Mouse (Mus musculus) small intestine, adult 2 months (tissue): Measurements from ENCODE around the gene Cdyl2. TPM values are rescaled to one million over a fixed set of nuclear protein-coding genes. Genes with fewer than 3 reads are reported as not detected.

Experiments used
- H3K27ac ChIP-seq: fragments of 200-500 bp; 2 replicates; pipeline ENCODE4 v1.5.1; 2012; ENCODE audit warnings: low read depth, low read length, control low read depth, inconsistent platforms; ENCODE audit not compliant: insufficient read depth
- H3K27me3 ChIP-seq: fragments of 200-500 bp; 2 replicates; pipeline ENCODE4 v1.6.1; 2012; ENCODE audit warnings: mild to moderate bottlenecking, moderate library complexity, low read length, inconsistent platforms; ENCODE audit not compliant: control insufficient read depth, insufficient read depth
- H3K36me3 ChIP-seq: fragments of 200-500 bp; 2 replicates; pipeline ENCODE4 v1.6.1; 2012; ENCODE audit warnings: mild to moderate bottlenecking, low read length, control low read depth, inconsistent platforms; ENCODE audit not compliant: control insufficient read depth, insufficient read depth
- H3K4me1 ChIP-seq: fragments of 200-500 bp; 2 replicates; pipeline ENCODE4 v1.6.1; 2012; ENCODE audit warnings: low read length, inconsistent platforms, mixed read lengths; ENCODE audit not compliant: control insufficient read depth, insufficient read depth, insufficient read length
- H3K4me3 ChIP-seq: fragments of 200-500 bp; 2 replicates; pipeline ENCODE4 v1.5.1; 2012; ENCODE audit warnings: low read depth, mild to moderate bottlenecking, control low read depth, inconsistent platforms, low read length, moderate library complexity
- CTCF ChIP-seq: fragments of 200-500 bp; IDR thresholded peaks from 2 replicates; pipeline ENCODE4 v1.5.1; 2012; ENCODE audit warnings: low read depth, mild to moderate bottlenecking, control low read depth, inconsistent platforms, low read length, moderate library complexity, mixed read lengths; ENCODE audit not compliant: insufficient replicate concordance, insufficient read length; ENCODE audit errors: extremely low read depth
- POLR2A ChIP-seq: fragments of 200-500 bp; IDR thresholded peaks from 2 replicates; pipeline ENCODE4 v1.6.1; 2012; ENCODE audit warnings: low read depth, mild to moderate bottlenecking, control low read depth, inconsistent platforms, low read length, moderate library complexity
- WGBS: fragments of 180-500 bp; shearing (Covaris S2); methylation state at CpG from one replicate; pipeline ENCODE4 v1.1.7; 2018; 5-methylcytosine and 5-hydroxymethylcytosine counted together
- polyA plus RNA-seq: library from polyadenylated mRNA; depleted of rRNA; stranded (reverse); fragments of >200 nt; gene quantifications from 2 replicates; pipeline ENCODE4 v1.2.3, GENCODE M21; 2012

Cdyl2 gene
- polyA plus RNA-seq, 1 experiment, result 0.89 TPM

- no peaks in the 10 kb centered on the region for H3K36me3 ChIP-seq
- no peak overlapping the region for H3K4me3 ChIP-seq
- H3K4me1 ChIP-seq, result peaks cover 7% of the 10 kb centered on the region; the same call in 1 of the 2 replicates
- TF ChIP-seq CTCF, result no peak
- no peak for TF ChIP-seq POLR2A
- H3K27me3 ChIP-seq, result no peaks in the 10 kb centered on the region
- H3K27ac ChIP-seq, result peak overlapping the region; percentile 64
Observed at GRCm38 (mm10) chr8:116616369-116616768, 116.4 kb downstream of the Cdyl2 start.

- no peak for TF ChIP-seq CTCF
- TF ChIP-seq POLR2A, result no peak
- no peaks in the 10 kb centered on the region for H3K36me3 ChIP-seq
- H3K4me3 ChIP-seq, result no peak overlapping the region
- peaks cover 7% of the 10 kb centered on the region; the same call in 1 of the 2 replicates for H3K4me1 ChIP-seq
- 81% methylated on average over 7 of the region's 7 CpGs for WGBS
- no peak overlapping the region for H3K27ac ChIP-seq
- H3K27me3 ChIP-seq, result no peaks in the 10 kb centered on the region
Observed at GRCm38 (mm10) chr8:116614901-116615300, 117.9 kb downstream of the Cdyl2 start.

GRCm38 (mm10) chr8:116606171-116606570 lies 126.6 kb downstream of the Cdyl2 start:
- H3K36me3 ChIP-seq, result no peaks in the 10 kb centered on the region
- TF ChIP-seq POLR2A (no peak), CTCF (no peak)
- no peaks in the 10 kb centered on the region; the same call in 1 of the 2 replicates for H3K4me1 ChIP-seq
- H3K27me3 ChIP-seq, result no peaks in the 10 kb centered on the region
- 50% methylated on average over 13 of the region's 13 CpGs for WGBS
- no peak overlapping the region for H3K27ac ChIP-seq
- no peak overlapping the region for H3K4me3 ChIP-seq

DNA sequence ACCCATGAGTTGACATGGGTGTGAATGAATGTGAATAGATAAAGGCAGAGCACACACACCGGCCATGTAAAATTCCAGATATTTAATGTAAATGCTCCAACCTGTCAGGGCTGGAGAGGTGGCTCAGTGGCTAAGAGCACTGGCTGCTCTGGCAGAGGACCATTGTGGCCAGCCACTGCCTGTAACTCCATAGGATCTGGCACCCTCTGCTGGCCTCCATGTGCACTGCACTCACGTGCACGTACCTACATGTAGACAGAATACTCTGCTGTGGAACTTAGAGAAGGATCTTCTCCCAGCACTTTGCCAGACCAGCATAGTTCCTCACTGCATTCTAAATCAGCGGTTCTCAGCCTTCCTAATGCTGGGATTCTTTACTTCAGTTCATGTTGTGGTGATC lies 130.0 kb downstream of the Cdyl2 start:
- no peaks in the 10 kb centered on the region; the same call in 1 of the 2 replicates for H3K4me1 ChIP-seq
- H3K27ac ChIP-seq, result no peak overlapping the region
- 94% methylated on average over 4 of the region's 4 CpGs for WGBS
- H3K36me3 ChIP-seq, result no peaks in the 10 kb centered on the region
- no peak overlapping the region for H3K4me3 ChIP-seq
- TF ChIP-seq CTCF (peak; percentile 23; the same call in 1 of the 2 replicates), POLR2A (no peak)
- H3K27me3 ChIP-seq, result no peaks in the 10 kb centered on the region

GRCm38 (mm10) chr8:116599728-116600127 lies 133.1 kb downstream of the Cdyl2 start:
- Histone ChIP-seq H3K27me3 (no peaks in the 10 kb centered on the region), H3K36me3 (no peaks in the 10 kb centered on the region), H3K4me1 (no peaks in the 10 kb centered on the region), H3K27ac (no peak overlapping the region), H3K4me3 (no peak overlapping the region)
- WGBS, result 65% methylated on average over 6 of the region's 6 CpGs
- TF ChIP-seq POLR2A, result no peak
- no peak for TF ChIP-seq CTCF

- no peak overlapping the region for H3K27ac ChIP-seq
- H3K4me3 ChIP-seq, result no peak overlapping the region
- peaks cover 6% of the 10 kb centered on the region; the same call in 1 of the 2 replicates for H3K4me1 ChIP-seq
- no peaks in the 10 kb centered on the region for H3K27me3 ChIP-seq
- 76% methylated on average over 10 of the region's 10 CpGs for WGBS
- no peaks in the 10 kb centered on the region for H3K36me3 ChIP-seq
- no peak for TF ChIP-seq POLR2A
- TF ChIP-seq CTCF, result no peak
Observed at GRCm38 (mm10) chr8:116591226-116591625, 141.6 kb downstream of the Cdyl2 start.

GRCm38 (mm10) chr8:116590546-116590945 lies 142.2 kb downstream of the Cdyl2 start:
- 77% methylated on average over 4 of the region's 4 CpGs for WGBS

DNA sequence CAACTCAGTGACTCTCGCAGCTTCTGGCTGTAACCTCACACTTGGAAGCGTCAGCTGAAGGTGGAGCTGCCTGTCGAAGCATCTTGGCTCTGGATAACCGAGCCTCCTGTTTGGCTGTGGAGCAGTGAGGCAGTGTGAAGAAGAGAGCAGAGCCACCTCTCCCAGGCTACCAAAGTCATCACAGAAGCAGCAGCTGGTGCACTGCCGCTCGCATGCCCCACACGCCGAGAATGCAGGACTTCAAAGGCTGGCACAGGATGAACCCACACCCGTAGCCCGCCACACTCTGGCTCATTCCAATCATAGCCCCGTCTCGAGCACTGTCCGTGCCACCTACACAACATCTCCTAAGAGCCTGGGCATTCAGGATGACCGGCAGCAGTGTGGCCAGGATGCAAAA lies 142.7 kb downstream of the Cdyl2 start:
- Histone ChIP-seq H3K4me1 (peaks cover 6% of the 10 kb centered on the region; the same call in 1 of the 2 replicates), H3K27ac (no peak overlapping the region)

More at GRCm38 (mm10) chr8:116590546-116590945, 142.2 kb downstream of the Cdyl2 start:
- no peaks in the 10 kb centered on the region for H3K36me3 ChIP-seq
- H3K27me3 ChIP-seq, result no peaks in the 10 kb centered on the region
- TF ChIP-seq CTCF (no peak), POLR2A (no peak)
- peaks cover 6% of the 10 kb centered on the region; the same call in 1 of the 2 replicates for H3K4me1 ChIP-seq
- no peak overlapping the region for H3K4me3 ChIP-seq
- no peak overlapping the region for H3K27ac ChIP-seq

More for the DNA sequence above, 142.7 kb downstream of the Cdyl2 start:
- no peaks in the 10 kb centered on the region for H3K27me3 ChIP-seq
- no peak for TF ChIP-seq CTCF
- no peak for TF ChIP-seq POLR2A
- H3K36me3 ChIP-seq, result no peaks in the 10 kb centered on the region
- H3K4me3 ChIP-seq, result no peak overlapping the region
- 76% methylated on average over 14 of the region's 14 CpGs for WGBS
